8 mouse cellular contexts compared by ENCODE assay signal in genomic region chr16:84879146-84879545, GRCm38 (mm10). TPM values are rescaled to one million over a fixed set of nuclear protein-coding genes. Genes with fewer than 3 reads are reported as not detected.
DNase-seq lines count a peak whose midpoint lies in the region; ATAC-seq and TF ChIP-seq lines count a peak whose summit lies in the region.

No protein-coding gene starts in this region.

- in situ Hi-C loops in CH12.LX (cut with MboI; ENCODE audit: low pct_ligation_motif_present, low pct_unique_long_range_greater_than_20kb, low sequenced_read_pairs), result loop anchor here (25.0 kb wide), 1 partner anchor 808 kb away; no protein-coding TSS in a partner anchor

- TF ChIP-seq RAD21 in CH12.LX (IDR thresholded peaks at IDR 0.05; ENCODE audit: low read depth, low read length), result peak; percentile 89

- H3K4me2 ChIP-seq in CH12.LX (ENCODE audit: insufficient read depth, low read depth, poor library complexity, severe bottlenecking), result peak overlapping the region; percentile 17

- H3K27me3 ChIP-seq in CH12.LX (replicated peaks), result no peaks in the 10 kb centered on the region

- H3K36me3 ChIP-seq in CH12.LX (replicated peaks in 1 of 2; ENCODE audit: control insufficient read depth in 1 of 2, insufficient read depth in 1 of 2, low read length in 1 of 2), result no peaks in the 10 kb centered on the region

- H3K9me3 ChIP-seq in CH12.LX (replicated peaks; ENCODE audit: low read length), result no peaks in the 10 kb centered on the region

- H3K4me3 ChIP-seq in CH12.LX (replicated peaks in 1 of 3; ENCODE audit: low read depth in 2 of 3, low read length in 2 of 3, poor library complexity in 1 of 3), result no peak overlapping the region
- H3K4me3 ChIP-seq in lung, adult 2 months (replicated peaks; ENCODE audit: extremely low read depth, low read depth, low read length), result no peak overlapping the region

- H3K27ac ChIP-seq in CH12.LX (ENCODE audit: insufficient read depth, low read depth), result no peak overlapping the region

- TF ChIP-seq EP300 in CH12.LX (IDR thresholded peaks at IDR 0.05; ENCODE audit: low read length), result no peak

- H3K9ac ChIP-seq in CH12.LX (ENCODE audit: insufficient read depth, low read depth), result 0 out of 2 replicates have a peak overlapping the region, but pooled peaks have one; percentile 34

- DNase-seq in CH12.LX (ENCODE audit: extremely low read depth), result peak; percentile 89
- DNase-seq in cerebellum, postnatal 4 days (ENCODE audit: low spot score in 2 of 2), result peak; percentile 53 to 79
- peak; percentile 22 to 24 for DNase-seq in gastrocnemius, adult 8-10 months (ENCODE audit: low spot score in 2 of 2)
- peak; percentile 55 to 87 for DNase-seq in kidney, postnatal 36 days
- peak; percentile 54 for DNase-seq in lung, adult 2 months
- peak; percentile 78 for DNase-seq in retina, postnatal 1 day
- DNase-seq in urinary bladder, postnatal 14 days (ENCODE audit: low spot score), result peak; percentile 67

- peak; percentile 83 for ATAC-seq in activated CD4-positive, CD25-positive, alpha-beta regulatory T cell, adult 4 months

- TF ChIP-seq CTCF in CH12.LX (conservative IDR thresholded peaks at IDR 0.05 in 1 of 2, IDR thresholded peaks at IDR 0.05 in 1 of 2; ENCODE audit: low read depth in 2 of 2, low read length in 2 of 2), result peak; percentile 97 to 99
- peak; percentile 89 for TF ChIP-seq CTCF in lung, adult 2 months (IDR thresholded peaks at IDR 0.05; ENCODE audit: insufficient read depth, low read length)

- 20% methylated on average over 5 of the region's 5 CpGs for WGBS in lung, adult 2 months

- no peak for TF ChIP-seq POLR2A in CH12.LX (IDR thresholded peaks at IDR 0.05; ENCODE audit: low read depth, low read length)
- TF ChIP-seq POLR2A in lung, adult 2 months (IDR thresholded peaks at IDR 0.05; ENCODE audit: borderline replicate concordance, extremely low read depth, low read depth, low read length), result no peak

- H3K79me2 ChIP-seq in CH12.LX (replicated peaks; ENCODE audit: control insufficient read depth, extremely low read depth, insufficient read depth, poor library complexity, severe bottlenecking), result no peaks in the 10 kb centered on the region

- dilution Hi-C loops in CH12.LX (cut with MboI; ENCODE audit: extremely low pct_ligation_motif_present, extremely low pct_unique_long_range_greater_than_20kb, low sequenced_read_pairs), result no loop called here

- peaks cover 0 to 6% of the 10 kb centered on the region in 2 experiments; a peak in 1 of 4 replicates for H3K4me1 ChIP-seq in CH12.LX (ENCODE audit: control insufficient read depth in 1 of 2, insufficient read depth in 2 of 2)
- H3K4me1 ChIP-seq in lung, adult 2 months (ENCODE audit: control insufficient read depth, insufficient read depth, low read length), result no peaks in the 10 kb centered on the region

TF ChIP-seq in CH12.LX, 34 proteins besides CTCF, POLR2A, EP300 and RAD21:
- TF ChIP-seq TCF12 (IDR thresholded peaks at IDR 0.05; ENCODE audit: low read depth, low read length), result 0 out of 2 replicates have a peak, but pooled peaks have one; percentile 23
- TF ChIP-seq MAFK (IDR thresholded peaks at IDR 0.05; ENCODE audit: insufficient replicate concordance, low read length), result 0 out of 2 replicates have a peak, but pooled peaks have one; percentile 28
- peak; percentile 89 for TF ChIP-seq SMC3 (IDR thresholded peaks at IDR 0.05; ENCODE audit: low read depth, low read length)
- TF ChIP-seq CHD1 (IDR thresholded peaks at IDR 0.05; ENCODE audit: low read depth, low read length), result no peak
- 0 out of 2 replicates have a peak, but pooled peaks have one; percentile 30 for TF ChIP-seq ZC3H11A (IDR thresholded peaks at IDR 0.05; ENCODE audit: low read depth, low read length)
- TF ChIP-seq KAT2A (IDR thresholded peaks at IDR 0.05; ENCODE audit: insufficient replicate concordance, low read length), result no peak

RNA-seq across cellular contexts. Expression of gene Atp5j, which starts 43.7 kb away (rescaled TPM):
- total RNA-seq in CH12.LX (2012; rRNA removed), result 223 and 264 TPM in 2 replicates
- 277 and 315 TPM in 2 replicates for total RNA-seq in CH12.LX (2014; rRNA removed)
- polyA plus RNA-seq in CH12.LX (2012; ENCODE audit: insufficient read length, low read depth), result 485 and 620 TPM in 2 replicates
- 100 to 1,000 TPM; 545 to 584 TPM for polyA plus RNA-seq in activated CD4-positive, CD25-positive, alpha-beta regulatory T cell, adult 4 months (2017; shearing (Covaris generic))
- total RNA-seq in gastrocnemius, adult 8-10 months (2022), result 1,000 to 10,000 TPM in 2 of 4 experiments, 100 to 1,000 TPM in 2; 869 to 1,085 (median 967) TPM
- 117 and 167 TPM in 2 replicates for polyA plus RNA-seq in lung, adult 2 months (2012; rRNA removed)

RNA-seq across cellular contexts. Expression of gene Gabpa, which starts 44.4 kb away (rescaled TPM):
- total RNA-seq in CH12.LX (2012; rRNA removed) (44.3 and 50.2 TPM in 2 replicates), CH12.LX (2014; rRNA removed) (77.0 and 82.8 TPM in 2 replicates)
- polyA plus RNA-seq in CH12.LX (2012; ENCODE audit: insufficient read length, low read depth), result 82.8 and 85.2 TPM in 2 replicates
- 10 to 100 TPM; 20.9 to 25.0 TPM for polyA plus RNA-seq in activated CD4-positive, CD25-positive, alpha-beta regulatory T cell, adult 4 months (2017; shearing (Covaris generic))
- 10 to 100 TPM; 21.0 to 28.2 (median 24.4) TPM for total RNA-seq in gastrocnemius, adult 8-10 months (2022)
- polyA plus RNA-seq in lung, adult 2 months (2012; rRNA removed), result 5.2 and 10.7 TPM in 2 replicates

Comparison
In these comparisons a context has a peak if more than half of its experiments do, and no peak if none do; other contexts are left out.
1. DNase-seq: peak in every context shown above with its lines; median percentile 89 in CH12.LX; 78 in retina, postnatal 1 day; 71 in kidney, postnatal 36 days; 67 in urinary bladder, postnatal 14 days; 66 in cerebellum, postnatal 4 days; 54 in lung, adult 2 months; 23 in gastrocnemius, adult 8-10 months.